Mouse (Mus musculus) regulatory T cell (primary cell): Measurements from ENCODE around the gene Catip.

Source experiments
- in situ Hi-C: fragments of 300-600 bp; cut with MboI, MseI; formaldehyde crosslinking; loops from one replicate; pipeline ENCODE4 v1.15.1; 2025; ENCODE audit warnings: high pct_unique_total_duplicates

Gene Catip

GRCm38 (mm10) chr1:74342308-74342707, 19.6 kb upstream of the Catip start:
- in situ Hi-C loops, result no loop called here

GRCm38 (mm10) chr1:74343161-74343560, 18.7 kb upstream of the Catip start:
- in situ Hi-C loops, result no loop called here

- in situ Hi-C loops, result no loop called here
These were observed 17.6 kb upstream of the Catip start for GRCm38 (mm10) chr1:74344163-74344916.

GRCm38 (mm10) chr1:74351185-74351769, 10.6 kb upstream of the Catip start:
- in situ Hi-C loops, result no loop called here

- in situ Hi-C loops, result no loop called here
These were observed 9.3 kb upstream of the Catip start for GRCm38 (mm10) chr1:74352532-74353096.

- in situ Hi-C loops, result no loop called here
These were observed 8.3 kb upstream of the Catip start for GRCm38 (mm10) chr1:74353453-74354229.

- in situ Hi-C loops, result no loop called here
These were observed 4.4 kb upstream of the Catip start for GRCm38 (mm10) chr1:74357531-74357930.

GRCm38 (mm10) chr1:74359952-74360517, 1.9 kb upstream of the Catip start:
- in situ Hi-C loops, result no loop called here

GRCm38 (mm10) chr1:74362325-74363229, 669 bp downstream of the Catip start:
- in situ Hi-C loops, result no loop called here

GRCm38 (mm10) chr1:74363437-74363836, 1.5 kb downstream of the Catip start:
- in situ Hi-C loops, result no loop called here

- in situ Hi-C loops, result no loop called here
These were observed 2.4 kb downstream of the Catip start for GRCm38 (mm10) chr1:74364270-74364669.

GRCm38 (mm10) chr1:74367886-74368645, 6.2 kb downstream of the Catip start:
- in situ Hi-C loops, result no loop called here

- in situ Hi-C loops, result no loop called here
These were observed 8.1 kb downstream of the Catip start for GRCm38 (mm10) chr1:74370040-74370439.

- in situ Hi-C loops, result no loop called here
These were observed 11.5 kb downstream of the Catip start for GRCm38 (mm10) chr1:74373372-74373771.

- in situ Hi-C loops, result loop anchor here (25.0 kb wide), 2 partner anchors 438 to 762 kb away; partner anchors contain the start of genes Cnppd1, Nhej1, Retreg2 and Slc23a3
These were observed 13.1 kb downstream of the Catip start, which contains the start of gene Slc11a1 for GRCm38 (mm10) chr1:74374980-74375379. Gene Slc11a1 (plus strand): TSS chr1:74375195.

- in situ Hi-C loops, result loop anchor here (25.0 kb wide), 2 partner anchors 438 to 762 kb away; partner anchors contain the start of genes Cnppd1, Nhej1, Retreg2 and Slc23a3
These were observed 13.7 kb downstream of the Catip start for GRCm38 (mm10) chr1:74375561-74375960.

GRCm38 (mm10) chr1:74376396-74376795, 14.5 kb downstream of the Catip start:
- in situ Hi-C loops, result loop anchor here (25.0 kb wide), 2 partner anchors 439 to 761 kb away; partner anchors contain the start of genes Cnppd1, Nhej1, Retreg2 and Slc23a3

- in situ Hi-C loops, result loop anchor here (25.0 kb wide), 2 partner anchors 442 to 758 kb away; partner anchors contain the start of genes Cnppd1, Nhej1, Retreg2 and Slc23a3
These were observed 17.2 kb downstream of the Catip start for GRCm38 (mm10) chr1:74379058-74379504.

GRCm38 (mm10) chr1:74380484-74380883, 18.6 kb downstream of the Catip start:
- in situ Hi-C loops, result loop anchor here (5.0 to 25.0 kb wide), 3 partner anchors 73 to 757 kb away; partner anchors contain the start of genes Cnppd1, Nhej1, Retreg2 and Slc23a3
